Mouse (Mus musculus): ENCODE measurements around the gene Panx2. TPM values are rescaled to one million over a fixed set of nuclear protein-coding genes. Genes with fewer than 3 reads are reported as not detected.
A peak's percentile ranks its signal among the peaks of the same experiment; 100 is the strongest.

Gene Panx2
- 0.08 and 0.19 TPM in 2 replicates for polyA plus RNA-seq (2012; rRNA removed)

DNA sequence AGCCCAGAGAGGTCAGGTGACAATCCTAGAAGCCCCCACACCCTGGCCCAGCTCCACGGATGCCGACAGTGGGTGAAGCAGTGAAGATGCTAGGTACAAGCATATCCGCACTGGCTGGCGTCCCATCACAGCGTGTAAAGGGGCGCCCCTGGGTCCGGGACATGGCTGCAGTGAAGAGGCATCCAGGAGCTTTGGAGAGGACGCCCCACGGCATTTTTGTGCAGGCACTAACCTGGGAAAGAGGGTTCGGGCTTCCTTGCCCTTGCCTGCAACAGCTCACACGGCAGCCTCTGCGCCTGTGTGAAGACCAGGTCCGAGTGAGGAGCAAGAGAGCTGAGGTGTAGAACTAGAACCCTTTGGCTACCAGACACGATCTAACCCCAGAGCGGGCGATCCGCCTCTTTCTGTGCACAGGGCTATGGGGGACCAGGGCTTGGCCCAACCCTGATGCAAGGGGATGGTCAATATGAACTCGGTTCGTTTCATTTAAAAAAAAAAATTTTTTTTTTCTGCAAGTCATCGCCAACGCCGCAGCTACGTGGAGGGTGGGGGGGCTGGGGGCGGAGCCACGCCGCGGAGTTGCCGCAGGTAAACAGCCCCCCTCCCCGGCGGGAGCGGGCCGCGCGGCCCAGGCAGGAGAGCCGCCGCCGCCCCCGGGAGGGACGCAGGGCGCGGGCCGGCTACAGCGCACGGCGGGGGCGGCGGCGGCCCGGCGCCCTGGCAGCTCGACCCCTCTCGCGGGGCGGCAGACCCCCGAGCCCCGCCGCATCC is at the start of gene Panx2:
TSS of gene Panx2 (plus strand) at position 574 of the 771 bp plus-strand sequence.
- Histone ChIP-seq H3K4me3 (ENCODE audit: insufficient read depth, low read depth, low read length) (peak within 1 kb of the TSS; percentile 33; the same call in 1 of the 2 replicates), H3K27me3 (replicated peaks; ENCODE audit: control insufficient read depth, insufficient read depth, low read length) (no peaks in the 10 kb centered on the region; the same call in 1 of the 2 replicates)

DNA sequence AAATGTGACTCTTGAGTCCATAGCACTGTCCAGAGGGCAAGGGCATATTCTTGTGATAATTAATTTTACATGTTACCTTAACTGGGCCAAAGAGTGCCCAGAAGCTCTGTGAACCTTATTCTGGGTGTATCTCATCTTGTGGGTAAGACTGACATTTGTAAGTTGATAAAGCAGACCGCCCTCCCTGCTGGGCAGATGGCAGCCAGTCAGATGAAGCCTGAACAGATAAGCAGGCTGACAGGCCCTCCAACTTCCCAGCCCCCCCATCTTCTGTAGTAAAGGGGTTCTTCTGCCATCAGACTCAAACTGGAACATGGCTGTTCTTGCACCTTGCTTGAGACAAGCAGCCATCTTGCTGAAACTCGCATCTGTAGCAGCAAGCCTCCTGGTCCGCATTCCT is 42.8 kb upstream of the Panx2 start:
- no peak for TF ChIP-seq POLR2A (IDR thresholded peaks at IDR 0.05; ENCODE audit: low read depth, low read length)
- no peak for TF ChIP-seq CTCF (conservative IDR thresholded peaks at IDR 0.05; ENCODE audit: insufficient read depth, insufficient read length, low read depth, low read length)
- Histone ChIP-seq H3K27ac (ENCODE audit: insufficient read depth, low read depth, low read length) (no peak overlapping the region), H3K4me3 (ENCODE audit: insufficient read depth, low read depth, low read length) (no peak overlapping the region), H3K36me3 (ENCODE audit: control insufficient read depth, insufficient read depth, low read length) (no peaks in the 10 kb centered on the region), H3K27me3 (replicated peaks; ENCODE audit: control insufficient read depth, insufficient read depth, low read length) (no peaks in the 10 kb centered on the region), H3K4me1 (ENCODE audit: control insufficient read depth, insufficient read depth, low read length) (no peaks in the 10 kb centered on the region)
- WGBS: 88% methylated on average over 3 of the region's 3 CpGs
- DNase-seq: no peak

More for the DNA sequence above, at the start of gene Panx2:
- TF ChIP-seq POLR2A (IDR thresholded peaks at IDR 0.05; ENCODE audit: low read depth, low read length): no peak
- no peak for TF ChIP-seq CTCF (conservative IDR thresholded peaks at IDR 0.05; ENCODE audit: insufficient read depth, insufficient read length, low read depth, low read length)
- H3K27ac ChIP-seq (ENCODE audit: insufficient read depth, low read depth, low read length): no peak within 1 kb of the TSS
- WGBS: 2% methylated on average over 50 of the region's 57 CpGs
- no peaks in the 10 kb centered on the region for H3K36me3 ChIP-seq (ENCODE audit: control insufficient read depth, insufficient read depth, low read length)
- H3K4me1 ChIP-seq (ENCODE audit: control insufficient read depth, insufficient read depth, low read length): no peaks in the 10 kb centered on the region
- DNase-seq: no peak

GRCm38 (mm10) chr15:89020085-89020484 is 39.4 kb upstream of the Panx2 start:
- no peak overlapping the region for H3K27ac ChIP-seq (ENCODE audit: insufficient read depth, low read depth, low read length)
- no peaks in the 10 kb centered on the region for H3K4me1 ChIP-seq (ENCODE audit: control insufficient read depth, insufficient read depth, low read length)
- DNase-seq: no peak
- no peak overlapping the region for H3K4me3 ChIP-seq (ENCODE audit: insufficient read depth, low read depth, low read length)
- H3K36me3 ChIP-seq (ENCODE audit: control insufficient read depth, insufficient read depth, low read length): no peaks in the 10 kb centered on the region
- no peaks in the 10 kb centered on the region for H3K27me3 ChIP-seq (replicated peaks; ENCODE audit: control insufficient read depth, insufficient read depth, low read length)
- TF ChIP-seq CTCF (conservative IDR thresholded peaks at IDR 0.05; ENCODE audit: insufficient read depth, insufficient read length, low read depth, low read length) (no peak), POLR2A (IDR thresholded peaks at IDR 0.05; ENCODE audit: low read depth, low read length) (no peak)
- 78% methylated on average over 7 of the region's 7 CpGs for WGBS

DNA sequence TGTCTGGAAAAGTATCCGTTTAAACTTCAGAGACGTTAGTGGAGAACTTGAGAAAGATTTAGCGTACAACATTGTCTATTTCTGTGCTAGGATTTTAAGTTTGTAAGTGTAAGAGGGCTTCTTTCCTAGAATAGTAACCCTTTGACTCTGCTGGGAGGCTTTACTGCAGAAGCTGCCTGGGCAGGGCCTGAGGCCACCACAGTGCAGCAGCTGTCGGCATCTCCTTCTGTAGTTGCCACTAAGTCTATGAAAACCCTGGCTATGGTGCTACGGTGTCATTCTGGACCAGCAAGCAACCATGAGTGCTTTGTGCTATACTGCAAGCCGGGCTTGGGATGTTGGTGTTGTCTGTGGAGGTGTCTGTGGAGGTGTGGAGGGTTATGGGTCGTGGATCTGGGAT is 39.0 kb upstream of the Panx2 start:
- WGBS: 84% methylated on average over 7 of the region's 7 CpGs
- Histone ChIP-seq H3K27me3 (replicated peaks; ENCODE audit: control insufficient read depth, insufficient read depth, low read length) (no peaks in the 10 kb centered on the region), H3K4me1 (ENCODE audit: control insufficient read depth, insufficient read depth, low read length) (no peaks in the 10 kb centered on the region), H3K4me3 (ENCODE audit: insufficient read depth, low read depth, low read length) (no peak overlapping the region), H3K27ac (ENCODE audit: insufficient read depth, low read depth, low read length) (no peak overlapping the region), H3K36me3 (ENCODE audit: control insufficient read depth, insufficient read depth, low read length) (no peaks in the 10 kb centered on the region)
- DNase-seq: no peak
- TF ChIP-seq CTCF (conservative IDR thresholded peaks at IDR 0.05; ENCODE audit: insufficient read depth, insufficient read length, low read depth, low read length) (no peak), POLR2A (IDR thresholded peaks at IDR 0.05; ENCODE audit: low read depth, low read length) (no peak)

GRCm38 (mm10) chr15:89044381-89044780 is 15.2 kb upstream of the Panx2 start:
- H3K27me3 ChIP-seq (replicated peaks; ENCODE audit: control insufficient read depth, insufficient read depth, low read length): no peaks in the 10 kb centered on the region
- 73% methylated on average over 5 of the region's 5 CpGs for WGBS
- no peak for TF ChIP-seq POLR2A (IDR thresholded peaks at IDR 0.05; ENCODE audit: low read depth, low read length)
- TF ChIP-seq CTCF (conservative IDR thresholded peaks at IDR 0.05; ENCODE audit: insufficient read depth, insufficient read length, low read depth, low read length): 0 out of 2 replicates have a peak, but pooled peaks have one; percentile 18
- no peak overlapping the region for H3K4me3 ChIP-seq (ENCODE audit: insufficient read depth, low read depth, low read length)
- no peak overlapping the region for H3K27ac ChIP-seq (ENCODE audit: insufficient read depth, low read depth, low read length)
- DNase-seq: no peak
- no peaks in the 10 kb centered on the region for H3K4me1 ChIP-seq (ENCODE audit: control insufficient read depth, insufficient read depth, low read length)
- H3K36me3 ChIP-seq (ENCODE audit: control insufficient read depth, insufficient read depth, low read length): no peaks in the 10 kb centered on the region

- no peak for DNase-seq
- H3K27ac ChIP-seq (ENCODE audit: insufficient read depth, low read depth, low read length): no peak overlapping the region
- H3K27me3 ChIP-seq (replicated peaks; ENCODE audit: control insufficient read depth, insufficient read depth, low read length): no peaks in the 10 kb centered on the region
- WGBS: 70% methylated on average over 4 of the region's 4 CpGs
- H3K36me3 ChIP-seq (ENCODE audit: control insufficient read depth, insufficient read depth, low read length): no peaks in the 10 kb centered on the region
- H3K4me3 ChIP-seq (ENCODE audit: insufficient read depth, low read depth, low read length): no peak overlapping the region
- no peaks in the 10 kb centered on the region for H3K4me1 ChIP-seq (ENCODE audit: control insufficient read depth, insufficient read depth, low read length)
- TF ChIP-seq CTCF (conservative IDR thresholded peaks at IDR 0.05; ENCODE audit: insufficient read depth, insufficient read length, low read depth, low read length): no peak
- TF ChIP-seq POLR2A (IDR thresholded peaks at IDR 0.05; ENCODE audit: low read depth, low read length): no peak
Observed at GRCm38 (mm10) chr15:89046356-89046755, 13.2 kb upstream of the Panx2 start.

DNA sequence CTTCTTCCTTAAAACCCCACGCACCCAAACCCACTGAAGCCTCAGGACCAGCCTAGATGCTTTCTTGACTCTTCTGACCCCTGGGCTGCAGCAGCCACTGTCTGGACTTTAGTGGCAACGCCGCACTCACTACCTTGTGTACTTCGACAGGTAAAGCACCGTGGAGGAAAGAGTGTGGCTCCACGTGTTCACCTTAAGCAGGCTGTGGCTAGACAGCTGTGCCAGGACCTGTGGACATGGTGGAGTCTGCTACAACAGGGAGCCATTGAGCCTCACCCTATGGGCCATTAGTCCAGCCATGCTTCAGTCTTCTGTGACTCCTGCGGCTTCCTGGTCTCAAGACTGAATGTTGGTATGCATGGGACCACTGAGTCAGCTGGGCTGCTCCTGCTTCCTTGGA is 4.9 kb upstream of the Panx2 start:
- Histone ChIP-seq H3K27ac (ENCODE audit: insufficient read depth, low read depth, low read length) (no peak overlapping the region), H3K27me3 (replicated peaks; ENCODE audit: control insufficient read depth, insufficient read depth, low read length) (no peaks in the 10 kb centered on the region; the same call in 1 of the 2 replicates), H3K4me3 (ENCODE audit: insufficient read depth, low read depth, low read length) (no peak overlapping the region), H3K4me1 (ENCODE audit: control insufficient read depth, insufficient read depth, low read length) (no peaks in the 10 kb centered on the region), H3K36me3 (ENCODE audit: control insufficient read depth, insufficient read depth, low read length) (no peaks in the 10 kb centered on the region)
- TF ChIP-seq CTCF (conservative IDR thresholded peaks at IDR 0.05; ENCODE audit: insufficient read depth, insufficient read length, low read depth, low read length): no peak
- TF ChIP-seq POLR2A (IDR thresholded peaks at IDR 0.05; ENCODE audit: low read depth, low read length): no peak
- no peak for DNase-seq
- WGBS: 91% methylated on average over 7 of the region's 7 CpGs
